Mouse (Mus musculus) adrenal gland, postnatal 14 days (tissue): Measurements from ENCODE around the gene Nfkbib. TPM values are rescaled to one million over a fixed set of nuclear protein-coding genes. Genes with fewer than 3 reads are reported as not detected.

Source experiments
- DNase-seq: peaks from one replicate; pipeline ENCODE4 v3.0.0; 2021; ENCODE audit warnings: mixed read lengths
- total RNA-seq: library from RNA; stranded (reverse); gene quantifications from 2 replicates; pipeline ENCODE4 v1.2.3, GENCODE M21; 2021

Gene Nfkbib
- total RNA-seq, 1 experiment from 2014 or later: 38.5 TPM

DNA sequence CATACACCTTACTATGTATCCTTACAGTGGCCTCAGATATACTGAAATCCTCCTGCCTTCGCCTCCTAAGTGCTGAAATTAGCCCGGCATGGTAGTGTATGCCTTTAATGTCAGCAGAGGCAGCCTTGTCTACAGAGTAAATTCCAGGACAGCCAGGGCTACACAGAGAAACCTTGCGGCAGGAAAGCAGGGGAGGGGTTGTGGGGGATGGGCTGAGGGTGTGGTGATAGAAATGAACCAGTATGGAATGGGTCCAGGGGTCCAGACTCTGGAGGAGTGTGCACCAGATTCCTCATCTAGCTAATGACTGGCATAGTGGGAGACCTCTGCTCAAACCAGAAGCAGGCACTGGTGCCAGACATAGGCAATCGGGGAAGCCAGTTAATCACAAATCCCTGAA lies 48.2 kb downstream of the Nfkbib start:
- DNase-seq: no peak

DNA sequence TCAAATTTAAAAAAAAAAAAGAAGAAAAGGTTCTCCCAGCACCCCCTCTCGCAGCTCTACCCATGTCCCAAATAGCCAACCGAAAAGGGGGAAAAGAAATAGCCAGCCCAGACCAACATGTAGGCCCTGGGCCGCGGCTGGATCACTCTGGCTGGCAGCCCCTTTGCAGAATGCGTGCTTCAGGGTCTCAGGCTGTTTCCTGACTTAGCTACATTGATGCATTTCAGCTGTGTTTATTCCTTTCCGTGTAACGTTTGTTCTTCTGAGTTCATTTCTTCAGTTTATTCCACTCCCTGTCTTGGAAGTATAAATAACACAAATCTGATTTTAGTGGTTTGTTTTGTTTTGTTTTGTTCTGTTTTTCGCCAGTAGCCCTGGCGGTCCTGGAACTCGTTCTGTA lies 49.6 kb downstream of the Nfkbib start:
- no peak for DNase-seq

DNA sequence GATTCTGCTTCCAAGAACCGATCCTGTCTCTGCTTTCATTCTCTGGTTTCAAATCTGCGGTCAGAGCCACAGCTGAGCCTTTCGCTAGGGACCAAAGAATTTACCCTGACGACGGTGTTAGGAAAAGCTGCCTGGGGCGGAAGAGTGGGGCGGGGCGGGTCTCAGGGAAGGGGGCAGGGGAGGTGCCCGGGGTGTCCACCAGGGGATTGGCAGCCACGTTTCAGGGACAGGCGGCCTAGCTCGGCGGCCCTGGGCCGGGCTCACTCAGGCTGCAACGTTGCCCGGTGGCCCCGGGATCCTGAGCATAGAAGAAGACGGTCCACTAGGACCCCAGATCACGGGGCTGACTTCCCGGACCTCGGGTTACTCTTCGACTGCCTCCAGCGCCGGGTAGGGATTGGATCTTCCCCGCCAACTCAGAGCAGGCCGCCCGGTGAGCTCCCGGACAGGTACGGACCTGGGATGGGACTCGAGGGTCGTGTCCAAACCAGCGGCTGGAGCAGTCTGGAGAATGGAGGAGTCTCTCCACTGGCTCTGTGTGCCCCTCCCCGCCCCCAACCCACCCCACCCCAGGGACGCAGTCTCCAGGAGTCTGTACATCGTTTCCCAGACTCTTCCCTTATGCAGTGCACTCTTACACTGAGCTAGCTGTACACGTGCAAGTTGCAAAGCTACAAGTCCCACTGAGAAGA lies 50.6 kb downstream of the Nfkbib start, which contains the start of gene Fbxo17:
Gene Fbxo17 (plus strand): TSS at position 215 of the 692 bp plus-strand sequence.
- peak; percentile 90 for DNase-seq

DNA sequence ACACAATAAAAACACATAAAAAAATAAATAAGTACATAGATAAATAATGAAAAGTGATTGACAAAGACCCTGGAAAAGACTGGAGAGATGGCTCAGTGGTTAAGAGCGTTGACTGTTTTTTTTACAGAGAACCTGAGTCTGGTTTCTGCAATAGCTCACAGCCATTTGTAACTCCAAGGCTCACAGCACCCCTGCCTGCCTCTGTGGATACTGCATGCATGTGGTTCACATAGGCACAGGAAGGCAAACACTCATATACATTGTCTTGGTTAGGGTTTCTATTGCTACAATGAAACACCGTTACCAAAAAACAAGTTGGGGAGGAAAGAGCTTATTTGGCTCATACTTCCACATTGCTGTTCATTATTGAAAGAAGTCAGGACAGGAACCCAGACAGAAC lies 51.7 kb downstream of the Nfkbib start:
- no peak for DNase-seq

DNA sequence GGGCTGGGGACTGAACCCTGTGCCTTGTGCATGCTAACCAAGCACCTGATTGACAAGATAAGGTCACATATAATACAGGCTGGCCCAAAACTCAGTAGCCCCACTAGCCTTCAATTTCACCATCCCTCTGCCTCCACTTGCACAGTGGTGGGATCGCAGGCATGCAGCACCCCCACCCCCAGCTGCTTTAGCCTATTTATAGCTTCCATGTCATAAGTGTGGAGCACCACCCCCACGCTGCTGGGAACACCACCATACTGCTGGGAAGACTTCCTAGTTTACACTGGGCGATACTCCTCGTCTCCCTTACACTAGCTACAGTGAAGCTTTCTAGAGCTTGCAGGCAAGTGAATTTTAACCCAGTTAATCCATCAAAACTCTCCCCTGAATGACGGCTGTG lies 52.6 kb downstream of the Nfkbib start:
- no peak for DNase-seq

DNA sequence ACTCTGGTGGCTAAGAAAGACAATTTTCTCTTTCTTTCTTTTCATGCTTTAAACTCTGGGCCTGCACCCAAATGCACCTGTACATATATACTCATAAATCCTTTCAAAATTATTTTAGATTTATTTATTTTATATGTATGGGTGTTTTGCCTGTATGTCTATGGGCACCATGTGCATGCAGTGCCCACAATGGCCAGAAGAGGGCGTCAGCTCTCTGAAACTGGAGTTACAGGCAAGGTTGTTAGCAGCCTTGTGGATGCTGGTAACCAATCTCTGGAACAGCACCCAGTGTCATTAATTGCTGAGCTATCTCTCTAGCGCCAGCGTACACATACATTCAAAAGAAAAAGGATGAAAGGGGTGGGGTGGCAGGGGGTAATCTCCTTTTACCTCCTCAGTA lies 56.4 kb downstream of the Nfkbib start:
- DNase-seq: no peak

DNA sequence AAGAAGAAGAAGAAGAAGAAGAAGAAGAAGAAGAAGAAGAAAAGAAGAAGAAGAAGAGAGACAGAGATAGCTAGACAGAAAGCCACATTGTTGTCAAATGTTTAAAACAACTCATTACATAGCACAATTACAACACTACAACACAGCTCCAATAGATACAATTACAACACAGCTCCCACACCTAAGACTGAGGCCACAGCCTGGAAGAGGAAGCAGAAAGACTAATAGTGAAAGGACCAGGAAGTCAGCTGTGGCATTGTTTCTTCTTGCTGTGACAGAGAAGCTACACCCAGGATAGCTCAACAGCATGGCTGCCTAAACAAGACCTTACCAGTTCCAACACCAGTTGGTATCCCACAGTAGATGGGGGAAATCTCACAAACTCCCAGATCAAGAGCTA lies 57.9 kb downstream of the Nfkbib start:
- DNase-seq: no peak

Other genes starting within 250 kb of the Nfkbib start
- gene Ifnl3, start 244.7 kb downstream of the Nfkbib start, total RNA-seq: not detected in 2 replicates
- not detected in 2 replicates for gene Sycn, start 226.6 kb downstream of the Nfkbib start, total RNA-seq
- 0.41 TPM in 1 of 2 replicates, not detected in the other for gene Nccrp1, start 220.3 kb downstream of the Nfkbib start, total RNA-seq
- gene Samd4b, start 169.4 kb downstream of the Nfkbib start, total RNA-seq: 52.3 and 56.3 TPM in 2 replicates
- gene Pak4, start 169.3 kb downstream of the Nfkbib start, total RNA-seq: 22.0 and 25.6 TPM in 2 replicates
- gene Acp7, start 136.2 kb downstream of the Nfkbib start, total RNA-seq: not detected in 2 replicates
- gene Fbxo27, start 74.7 kb downstream of the Nfkbib start, total RNA-seq: 0.63 and 2.6 TPM in 2 replicates
- gene Fbxo17, start 50.7 kb downstream of the Nfkbib start, total RNA-seq: 2.3 and 4.4 TPM in 2 replicates
- gene Mrps12, start 25.7 kb downstream of the Nfkbib start, total RNA-seq: 82.1 and 82.9 TPM in 2 replicates
- 17.6 and 18.9 TPM in 2 replicates for gene Sars2, start 25.5 kb downstream of the Nfkbib start, total RNA-seq
- gene Ccer2, start 11.3 kb downstream of the Nfkbib start, total RNA-seq: not detected in 2 replicates
- gene Sirt2, start 777 bp downstream of the Nfkbib start, total RNA-seq: 66.5 and 78.3 TPM in 2 replicates
- 3.1 and 7.3 TPM in 2 replicates for gene Rinl, start 21.5 kb upstream of the Nfkbib start, total RNA-seq
- 423 and 480 TPM in 2 replicates for gene Hnrnpl, start 41.0 kb upstream of the Nfkbib start, total RNA-seq
- gene Ech1, start 57.7 kb upstream of the Nfkbib start, total RNA-seq: 1,138 and 1,196 TPM in 2 replicates
- gene Lgals4, start 66.3 kb upstream of the Nfkbib start, total RNA-seq: 18.7 and 32.4 TPM in 2 replicates
- 1.1 TPM in 1 of 2 replicates, not detected in the other for gene Lgals7, start 96.3 kb upstream of the Nfkbib start, total RNA-seq
- gene Capn12, start 113.9 kb upstream of the Nfkbib start, total RNA-seq: 0.19 and 0.60 TPM in 2 replicates
- 271 and 282 TPM in 2 replicates for gene Actn4, start 194.8 kb upstream of the Nfkbib start, total RNA-seq
- gene Eif3k, start 214.4 kb upstream of the Nfkbib start, total RNA-seq: 233 and 240 TPM in 2 replicates
- gene Map4k1, start 214.5 kb upstream of the Nfkbib start, total RNA-seq: 1.8 and 7.9 TPM in 2 replicates